8 mouse cellular contexts compared by ENCODE assay signal in the genomic region with DNA sequence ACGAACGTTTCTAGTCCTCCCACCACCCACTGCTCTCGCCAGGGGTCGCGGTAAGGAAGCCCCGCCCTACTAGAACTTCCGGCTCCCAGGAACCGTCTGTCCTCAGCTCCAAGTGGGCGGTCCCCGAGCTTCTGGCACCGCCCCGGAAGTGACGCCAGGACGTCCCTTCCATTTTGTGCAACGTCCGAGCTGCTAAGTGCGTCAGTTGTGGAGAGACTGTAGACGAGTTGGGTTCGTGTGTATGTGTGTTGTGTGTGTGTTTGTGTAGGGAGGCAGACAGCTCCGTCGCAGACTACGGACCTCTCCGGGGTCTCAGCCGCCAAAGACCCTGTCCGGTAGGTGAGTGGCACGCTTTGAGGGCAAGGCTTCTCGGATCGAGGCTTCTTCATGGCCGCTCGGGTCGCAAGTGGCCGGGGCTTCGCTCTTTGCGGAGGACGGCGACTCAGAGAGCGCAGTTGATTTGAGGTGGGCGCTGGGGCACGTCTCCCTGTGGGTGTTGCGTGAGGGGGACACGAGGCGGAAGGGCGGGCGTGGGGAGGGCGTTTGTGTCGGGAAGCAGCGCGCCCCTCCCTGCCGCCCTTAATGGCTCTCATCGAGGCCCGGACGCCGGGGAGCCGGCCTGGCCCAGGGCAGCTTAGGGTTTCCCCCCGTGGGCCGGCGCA. TPM values are rescaled to one million over a fixed set of nuclear protein-coding genes. Genes with fewer than 3 reads are reported as not detected.
DNase-seq lines count a peak whose midpoint lies in the region; ATAC-seq lines count a peak whose summit lies in the region.

Gene Srsf5, plus strand, starts transcription at position 171 of the 662 bp plus-strand sequence.

- peak within 1 kb of the TSS; percentile 93 for H3K4me3 ChIP-seq in lung, embryonic 16.5 days (ENCODE audit: low read length)

- peak; percentile 81 to 85 for ATAC-seq in hematopoietic stem cell, adult 5-6 weeks (replicated peaks in 1 of 2; ENCODE audit: insufficient read depth in 1 of 2, low FRiP score in 2 of 2, low TSS enrichment in 1 of 2, low read depth in 1 of 2, poor library complexity in 2 of 2, severe bottlenecking in 2 of 2)
- peak; percentile 95 for ATAC-seq in lung, embryonic 16.5 days (ENCODE audit: low read depth)

- H3K27ac ChIP-seq in lung, embryonic 16.5 days (ENCODE audit: low read length), result peak within 1 kb of the TSS; percentile 89

- peak within 1 kb of the TSS; percentile 85 for H3K4me2 ChIP-seq in lung, embryonic 16.5 days (ENCODE audit: low read depth, low read length)

- peak; percentile 87 for DNase-seq in MEL-GATA-1-ER (ENCODE audit: extremely low read depth, low read depth)
- peak; percentile 98 for DNase-seq in cerebellum, adult 8-10 months
- DNase-seq in forelimb bud, embryonic 11.5 days (ENCODE audit: low read depth, low spot score), result peak; percentile 98
- peak; percentile 96 for DNase-seq in layer of hippocampus, adult 9-10 months (ENCODE audit: low spot score)
- peak; percentile 98 for DNase-seq in ovary, postnatal 10 days (ENCODE audit: low spot score)
- DNase-seq in thymus, postnatal 10 days (ENCODE audit: low spot score in 2 of 2), result peak; percentile 98 to 99

- H3K27me3 ChIP-seq in lung, embryonic 16.5 days (ENCODE audit: control insufficient read depth, insufficient read depth, low read depth, low read length), result no peaks in the 10 kb centered on the region

- H3K9me3 ChIP-seq in lung, embryonic 16.5 days (ENCODE audit: control insufficient read depth, low read length), result no peaks in the 10 kb centered on the region

- peaks cover 12% of the 10 kb centered on the region for H3K4me1 ChIP-seq in lung, embryonic 16.5 days (replicated peaks; ENCODE audit: control insufficient read depth, insufficient read depth, low read length)

- peak within 1 kb of the TSS; percentile 99 for H3K9ac ChIP-seq in lung, embryonic 16.5 days (ENCODE audit: low read length)

- under 1% methylated on average over 55 of the region's 57 CpGs for WGBS in lung, embryonic 16.5 days

- H3K36me3 ChIP-seq in lung, embryonic 16.5 days (ENCODE audit: control insufficient read depth, insufficient read depth, low read length), result peaks cover 25% of the 10 kb centered on the region

RNA-seq across cellular contexts. Expression of gene Srsf5, which starts in this region (rescaled TPM):
- total RNA-seq in hematopoietic stem cell, adult 5-6 weeks (2017), result 1,371 and 1,393 TPM in 2 replicates
- 514 and 599 TPM in 2 replicates for polyA plus RNA-seq in lung, embryonic 16.5 days (2015; fragmentation: Nextera tagmentation; extraction: Ambion mirVana)

Comparison
In these comparisons a context has a peak if more than half of its experiments do, and no peak if none do; other contexts are left out.
1. Peak in every context shown above with its lines: DNase-seq, ATAC-seq, H3K4me3 ChIP-seq and H3K27ac ChIP-seq.